Mouse (Mus musculus): ENCODE results near the gene Hoxc9.

The Hoxc9 gene

GRCm38 (mm10) chr15:102956906-102957305 is 19.3 kb upstream of the Hoxc9 start:
- no peak for DNase-seq

GRCm38 (mm10) chr15:102959663-102960191 is 16.5 kb upstream of the Hoxc9 start:
- DNase-seq = no peak

- no peak for DNase-seq
Measured at GRCm38 (mm10) chr15:102961728-102962127, 14.5 kb upstream of the Hoxc9 start.

GRCm38 (mm10) chr15:102962492-102962891 is 13.7 kb upstream of the Hoxc9 start:
- no peak for DNase-seq

- DNase-seq = no peak
Measured at GRCm38 (mm10) chr15:102963259-102963658, 13.0 kb upstream of the Hoxc9 start.

- no peak for DNase-seq
Measured at GRCm38 (mm10) chr15:102963671-102964640, 12.3 kb upstream of the Hoxc9 start.

DNA sequence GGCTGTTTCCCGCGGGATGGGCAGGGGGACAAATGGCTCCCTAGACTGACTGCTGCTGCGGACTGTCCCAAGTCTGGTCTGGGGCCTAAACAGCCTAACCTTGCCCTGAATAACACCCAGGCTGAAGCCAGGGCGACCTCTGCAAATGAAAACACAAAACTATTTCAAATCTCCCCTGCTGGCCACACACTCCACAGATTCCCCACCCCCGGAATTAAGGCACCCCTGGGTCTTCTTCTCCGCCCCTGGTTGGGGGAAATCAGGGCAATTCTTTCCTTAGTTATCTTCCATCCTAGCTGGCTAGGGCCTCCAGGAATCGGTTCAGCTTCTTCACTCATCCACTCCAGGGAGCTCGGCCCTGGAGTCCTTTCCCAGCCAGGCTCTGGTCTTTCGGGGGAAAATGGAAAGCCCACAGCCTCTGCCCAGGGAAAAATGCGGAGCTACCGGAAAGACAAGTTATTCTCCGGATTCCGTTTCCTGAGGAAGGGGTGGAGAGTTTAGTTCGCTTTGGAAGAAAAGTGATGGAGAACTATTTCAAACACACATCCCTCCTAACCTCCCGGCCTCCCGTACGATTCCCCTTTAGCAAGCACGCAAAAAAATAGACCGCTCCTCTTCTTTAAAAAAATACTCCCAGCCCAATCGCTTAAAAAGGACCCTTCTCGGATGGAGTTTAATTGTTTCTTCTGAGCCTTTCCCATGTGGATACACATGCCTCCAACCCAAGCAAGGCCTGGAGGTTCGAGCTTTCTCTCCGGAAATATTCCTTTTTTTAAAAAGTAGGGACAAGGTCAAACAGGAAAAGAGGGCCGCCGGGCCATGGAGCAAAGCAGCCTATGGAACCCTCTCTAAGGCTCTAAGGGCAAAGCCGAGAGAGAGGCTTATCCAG is 11.0 kb upstream of the Hoxc9 start:
- no peak for DNase-seq

- DNase-seq = peak; percentile 22 to 28
Measured at GRCm38 (mm10) chr15:102965892-102966775, 10.1 kb upstream of the Hoxc9 start.

DNA sequence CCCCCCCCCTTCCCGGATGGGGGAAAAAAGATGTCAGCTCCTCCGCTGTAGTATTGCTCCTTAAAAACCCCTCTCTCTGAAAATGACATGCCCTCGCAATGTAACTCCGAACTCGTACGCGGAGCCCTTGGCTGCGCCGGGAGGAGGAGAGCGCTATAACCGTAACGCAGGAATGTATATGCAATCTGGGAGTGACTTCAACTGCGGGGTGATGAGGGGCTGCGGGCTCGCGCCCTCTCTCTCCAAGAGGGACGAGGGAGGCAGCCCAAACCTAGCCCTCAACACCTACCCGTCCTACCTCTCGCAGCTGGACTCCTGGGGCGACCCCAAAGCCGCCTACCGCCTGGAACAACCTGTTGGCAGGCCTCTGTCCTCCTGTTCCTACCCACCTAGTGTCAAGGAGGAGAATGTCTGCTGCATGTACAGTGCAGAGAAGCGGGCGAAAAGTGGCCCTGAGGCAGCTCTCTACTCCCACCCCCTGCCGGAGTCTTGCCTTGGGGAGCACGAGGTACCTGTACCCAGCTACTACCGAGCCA is 9.4 kb upstream of the Hoxc9 start, which contains the start of gene Hoxc10:
Gene Hoxc10 (plus strand): TSS at position 21 of the 536 bp plus-strand sequence.
- no peak for DNase-seq

DNA sequence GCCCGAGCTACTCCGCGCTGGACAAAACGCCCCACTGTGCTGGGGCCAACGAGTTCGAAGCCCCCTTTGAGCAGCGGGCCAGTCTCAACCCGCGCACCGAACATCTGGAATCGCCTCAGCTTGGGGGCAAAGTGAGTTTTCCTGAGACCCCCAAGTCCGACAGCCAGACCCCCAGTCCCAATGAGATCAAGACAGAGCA is 9.0 kb upstream of the Hoxc9 start, which contains the start of gene Hoxc5:
Gene Hoxc5 (plus strand): TSS at position 132 of the 199 bp plus-strand sequence.
- DNase-seq = no peak

GRCm38 (mm10) chr15:102967511-102968397 is 8.5 kb upstream of the Hoxc9 start:
- DNase-seq = no peak

DNA sequence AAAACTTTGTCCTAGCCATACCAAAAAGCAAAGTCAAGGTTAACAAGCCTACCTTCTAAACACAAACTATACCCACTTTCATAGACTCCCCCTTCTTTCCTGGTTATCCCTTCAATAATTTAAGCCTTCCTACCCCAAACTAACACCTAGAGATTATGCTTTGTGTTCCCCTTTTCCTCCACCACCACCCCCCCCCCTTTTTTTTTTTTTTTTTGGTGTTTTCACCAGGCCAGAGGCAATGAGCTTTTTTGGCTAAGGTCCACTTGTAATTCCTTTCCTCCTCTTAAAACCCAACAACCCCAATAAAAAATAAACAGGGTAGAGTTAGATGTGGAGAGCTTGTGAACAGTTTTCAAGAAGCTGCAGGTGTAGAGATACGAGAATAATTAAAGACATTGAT is 6.9 kb upstream of the Hoxc9 start:
- no peak for DNase-seq

DNA sequence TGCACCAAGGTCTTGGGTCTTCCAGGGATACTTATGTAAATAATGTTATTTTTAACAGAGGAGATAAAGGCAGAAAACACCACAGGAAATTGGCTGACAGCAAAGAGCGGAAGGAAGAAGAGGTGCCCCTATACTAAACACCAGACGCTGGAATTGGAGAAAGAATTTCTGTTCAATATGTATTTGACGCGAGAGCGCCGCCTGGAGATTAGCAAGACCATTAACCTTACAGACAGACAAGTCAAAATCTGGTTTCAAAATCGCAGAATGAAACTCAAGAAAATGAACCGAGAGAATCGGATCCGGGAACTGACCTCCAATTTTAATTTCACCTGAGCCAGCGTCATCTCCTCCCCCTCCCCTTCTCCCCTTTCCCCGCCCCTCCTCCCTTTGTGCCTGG is 5.5 kb upstream of the Hoxc9 start:
- DNase-seq = no peak

- no peak for DNase-seq
Measured at GRCm38 (mm10) chr15:102972254-102972653, 4.0 kb upstream of the Hoxc9 start.

DNA sequence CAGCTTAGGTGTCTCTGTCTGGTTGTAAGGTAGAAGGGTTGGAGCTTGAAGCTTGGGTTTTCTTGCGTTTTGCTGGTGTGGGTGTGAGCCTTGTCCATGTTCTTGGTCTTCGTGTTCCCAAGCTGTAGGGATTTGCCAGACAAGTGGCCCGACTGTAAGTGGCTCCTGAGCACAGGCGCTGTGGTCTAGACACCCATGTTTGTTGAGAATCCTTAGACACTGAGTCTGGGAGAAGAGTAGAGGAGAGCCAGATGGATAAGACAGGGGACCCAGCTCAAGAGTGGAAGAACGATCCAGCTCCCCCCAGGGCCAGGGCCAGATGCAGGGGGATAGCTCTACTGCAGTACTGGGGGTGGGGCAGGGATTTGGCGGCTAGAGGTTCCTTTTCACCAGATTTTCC is 3.5 kb upstream of the Hoxc9 start:
- DNase-seq = no peak

DNA sequence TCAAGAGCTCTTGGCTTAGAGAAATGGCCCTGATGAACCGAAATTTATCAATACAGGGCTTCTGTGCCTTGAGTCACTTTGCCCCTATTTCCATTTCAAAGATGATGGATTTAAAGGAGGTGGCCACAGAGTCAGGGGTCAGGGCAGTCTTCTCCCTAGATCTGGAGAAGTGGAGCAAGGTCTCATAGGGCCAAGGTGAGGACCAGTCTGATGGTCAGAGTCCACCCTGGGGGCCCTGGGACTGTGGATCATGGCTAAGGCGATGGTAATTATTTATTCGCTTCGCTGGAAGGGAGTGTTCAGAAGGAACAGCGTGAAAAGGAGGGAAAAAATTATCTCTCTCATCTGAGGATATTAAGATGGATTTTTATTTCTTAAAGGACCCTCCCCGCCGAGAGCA is 1.2 kb upstream of the Hoxc9 start:
- no peak for DNase-seq

DNA sequence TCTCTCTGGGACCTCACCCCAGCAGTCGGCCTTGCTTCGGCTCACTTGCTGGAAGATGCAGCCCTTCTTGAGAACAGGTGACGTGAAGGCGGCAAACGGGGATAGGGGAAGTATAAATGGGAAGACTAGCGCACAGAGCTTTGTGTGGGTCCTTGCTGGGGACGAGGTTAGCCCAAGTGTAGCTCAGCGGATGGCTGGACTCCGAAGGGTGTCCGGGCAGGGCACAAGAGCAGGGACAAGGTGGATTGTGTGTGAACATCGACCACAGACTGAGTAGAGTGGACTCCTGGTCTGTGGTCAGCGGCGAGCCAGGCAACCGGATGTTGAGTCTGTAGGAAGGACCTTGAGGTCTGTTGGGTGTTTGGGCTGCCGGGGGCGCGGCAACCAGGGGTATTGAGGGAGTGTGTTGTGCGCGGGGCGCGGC is 539 bp upstream of the Hoxc9 start:
- DNase-seq = no peak

GRCm38 (mm10) chr15:102976631-102977422 is 588 bp downstream of the Hoxc9 start:
- no peak for DNase-seq

GRCm38 (mm10) chr15:102977423-102977974 is 1.3 kb downstream of the Hoxc9 start:
- no peak for DNase-seq
